Mouse (Mus musculus) embryonic facial prominence, embryonic 10.5 days (tissue): Measurements from ENCODE around the gene 2310022A10Rik. TPM values are rescaled to one million over a fixed set of nuclear protein-coding genes. Genes with fewer than 3 reads are reported as not detected.
"Not testable (repeated sequence)": the region's sequence is repeated elsewhere in the genome, so short reads cannot be mapped to it uniquely, and the experiment has no call there.

Source experiments
- DNase-seq: peaks from one replicate; pipeline ENCODE4 v3.0.0-alpha.2; 2017; ENCODE audit warnings: low spot score
- H3K27ac ChIP-seq: fragments of 300-500 bp; sonication (generic); replicated peaks from 2 replicates; pipeline ENCODE4 v1.5.1; 2016; ENCODE audit warnings: mild to moderate bottlenecking
- H3K27me3 ChIP-seq: fragments of 300-500 bp; sonication (generic); replicated peaks from 2 replicates; pipeline ENCODE4 v1.6.1; 2016; ENCODE audit warnings: low read depth, mild to moderate bottlenecking; ENCODE audit not compliant: poor library complexity, severe bottlenecking
- H3K36me3 ChIP-seq: fragments of 300-500 bp; sonication (generic); replicated peaks from 2 replicates; pipeline ENCODE4 v1.6.1; 2016; ENCODE audit warnings: mild to moderate bottlenecking, moderate library complexity
- H3K4me1 ChIP-seq: fragments of 300-500 bp; sonication (generic); 2 replicates; pipeline ENCODE4 v1.6.1; 2016
- H3K4me3 ChIP-seq: fragments of 300-500 bp; sonication (generic); 2 replicates; pipeline ENCODE4 v1.5.1; 2016; ENCODE audit warnings: mild to moderate bottlenecking, moderate library complexity
- H3K9me3 ChIP-seq: fragments of 300-500 bp; sonication (generic); 2 replicates; pipeline ENCODE4 v1.6.1; 2016; ENCODE audit warnings: mild to moderate bottlenecking
- WGBS: fragments of 180-500 bp; shearing (Covaris S2); methylation state at CpG from one replicate; pipeline ENCODE4 v1.1.7; 2016; 5-methylcytosine and 5-hydroxymethylcytosine counted together
- polyA plus RNA-seq: library from polyadenylated mRNA; unstranded; fragments of >200 nt; fragmentation: Nextera tagmentation; extraction: Ambion mirVana; gene quantifications from 2 replicates; pipeline ENCODE4 v1.2.1, GENCODE M21; 2016

Gene 2310022A10Rik
- polyA plus RNA-seq, 1 experiment from 2014 or later: 40.8 TPM

DNA sequence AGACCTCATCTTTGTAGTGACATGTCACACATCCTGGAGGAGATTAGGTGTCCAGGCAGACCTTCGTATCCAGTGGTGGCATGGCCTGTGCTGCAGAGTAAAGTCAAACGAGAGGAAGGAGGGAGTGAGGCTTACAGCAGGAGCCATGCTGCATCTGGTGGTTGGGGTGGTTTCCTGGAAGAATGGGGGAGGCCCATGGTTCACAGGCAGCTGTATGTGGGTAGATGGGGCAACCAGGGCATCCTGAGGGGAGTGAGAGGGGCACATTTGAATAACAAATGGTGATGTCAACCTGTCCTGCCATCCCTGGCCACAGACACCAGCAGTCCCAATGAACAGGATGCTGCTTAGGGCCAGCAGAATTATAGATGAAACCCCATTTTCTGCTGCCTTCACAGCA is 56.7 kb downstream of the 2310022A10Rik start:
- Histone ChIP-seq H3K36me3 (peaks cover 46% of the 10 kb centered on the region), H3K27me3 (no peaks in the 10 kb centered on the region), H3K4me3 (no peak overlapping the region), H3K27ac (no peak overlapping the region), H3K4me1 (peaks cover 33% of the 10 kb centered on the region), H3K9me3 (no peaks in the 10 kb centered on the region)
- WGBS: 83% methylated on average over 2 of the region's 2 CpGs
- no peak for DNase-seq

DNA sequence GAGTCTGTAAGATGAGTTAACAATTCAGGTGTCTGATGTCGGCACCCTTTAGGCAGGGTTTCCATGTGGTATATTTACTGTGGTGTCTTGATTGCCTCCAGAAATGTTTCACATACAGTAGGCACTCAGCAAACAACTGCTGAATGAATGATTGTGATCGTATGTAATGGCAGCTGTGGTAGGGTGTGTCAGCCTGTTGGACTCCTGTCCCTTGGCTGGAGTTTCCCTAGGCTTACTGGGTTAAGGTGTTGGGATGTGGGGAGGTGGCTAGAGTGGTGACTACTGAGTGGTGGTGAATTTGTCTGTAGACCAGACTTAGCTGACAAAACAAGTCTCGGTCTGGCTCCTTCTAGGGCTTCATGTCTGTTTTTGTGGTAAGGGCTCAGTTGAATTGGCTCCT is 57.3 kb downstream of the 2310022A10Rik start:
- Histone ChIP-seq H3K27ac (no peak overlapping the region), H3K36me3 (peaks cover 46% of the 10 kb centered on the region), H3K27me3 (no peaks in the 10 kb centered on the region), H3K4me1 (peaks cover 29% of the 10 kb centered on the region), H3K9me3 (no peaks in the 10 kb centered on the region), H3K4me3 (no peak overlapping the region)
- WGBS: 94% methylated on average over 3 of the region's 3 CpGs
- no peak for DNase-seq

DNA sequence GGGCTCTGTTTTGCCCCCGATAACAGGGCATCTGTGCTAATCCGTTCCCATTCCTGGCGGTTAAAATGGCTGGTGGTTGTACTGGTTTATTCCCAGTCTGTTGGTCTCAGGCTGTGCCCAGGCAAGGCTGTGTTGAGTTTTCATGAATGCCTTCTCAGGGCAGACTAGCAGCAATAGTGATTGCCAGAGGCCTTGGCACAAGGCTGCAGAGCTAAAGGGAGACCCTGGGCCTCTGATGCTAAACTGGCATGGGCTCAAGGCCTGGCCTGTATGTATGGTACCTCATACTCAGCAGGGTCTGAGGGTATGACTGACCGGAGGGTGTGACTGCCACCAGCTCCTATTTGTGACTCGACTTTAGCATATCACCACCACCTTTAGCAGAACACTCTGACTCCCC is 57.8 kb downstream of the 2310022A10Rik start:
- WGBS: 88% methylated on average over 5 of the region's 5 CpGs
- no peak for DNase-seq

DNA sequence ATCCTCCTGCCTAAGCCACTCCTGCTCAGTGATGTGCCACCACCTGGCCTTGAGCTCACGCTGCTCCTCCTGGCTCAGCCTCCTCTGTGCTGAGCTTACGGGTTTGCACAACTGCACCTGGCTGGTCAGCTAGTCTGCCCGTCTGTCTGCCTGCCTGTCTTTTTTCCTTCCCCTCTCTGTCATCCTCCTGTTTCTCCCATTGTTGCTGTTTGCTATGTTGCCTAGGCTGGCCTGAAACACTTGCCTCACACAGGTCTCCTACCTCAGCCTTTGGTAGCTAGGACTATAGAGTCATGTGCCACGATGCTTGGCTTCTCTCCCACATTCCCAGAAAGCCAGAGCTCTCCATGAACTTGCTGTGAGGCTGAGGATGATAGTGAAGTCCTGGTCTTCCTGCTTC is 59.9 kb downstream of the 2310022A10Rik start:
- peaks cover 61% of the 10 kb centered on the region for H3K36me3 ChIP-seq
- no peaks in the 10 kb centered on the region for H3K9me3 ChIP-seq
- no peaks in the 10 kb centered on the region for H3K27me3 ChIP-seq
- 83% methylated on average over 4 of the region's 4 CpGs for WGBS
- DNase-seq: no peak
- H3K4me1 ChIP-seq: peaks cover 4% of the 10 kb centered on the region; the same call in 1 of the 2 replicates
- no peak overlapping the region for H3K4me3 ChIP-seq
- no peak overlapping the region for H3K27ac ChIP-seq

More for the DNA sequence above, 57.8 kb downstream of the 2310022A10Rik start:
- Histone ChIP-seq H3K36me3 (peaks cover 47% of the 10 kb centered on the region), H3K27ac (no peak overlapping the region), H3K27me3 (no peaks in the 10 kb centered on the region), H3K4me3 (no peak overlapping the region), H3K4me1 (peaks cover 24% of the 10 kb centered on the region), H3K9me3 (no peaks in the 10 kb centered on the region)

DNA sequence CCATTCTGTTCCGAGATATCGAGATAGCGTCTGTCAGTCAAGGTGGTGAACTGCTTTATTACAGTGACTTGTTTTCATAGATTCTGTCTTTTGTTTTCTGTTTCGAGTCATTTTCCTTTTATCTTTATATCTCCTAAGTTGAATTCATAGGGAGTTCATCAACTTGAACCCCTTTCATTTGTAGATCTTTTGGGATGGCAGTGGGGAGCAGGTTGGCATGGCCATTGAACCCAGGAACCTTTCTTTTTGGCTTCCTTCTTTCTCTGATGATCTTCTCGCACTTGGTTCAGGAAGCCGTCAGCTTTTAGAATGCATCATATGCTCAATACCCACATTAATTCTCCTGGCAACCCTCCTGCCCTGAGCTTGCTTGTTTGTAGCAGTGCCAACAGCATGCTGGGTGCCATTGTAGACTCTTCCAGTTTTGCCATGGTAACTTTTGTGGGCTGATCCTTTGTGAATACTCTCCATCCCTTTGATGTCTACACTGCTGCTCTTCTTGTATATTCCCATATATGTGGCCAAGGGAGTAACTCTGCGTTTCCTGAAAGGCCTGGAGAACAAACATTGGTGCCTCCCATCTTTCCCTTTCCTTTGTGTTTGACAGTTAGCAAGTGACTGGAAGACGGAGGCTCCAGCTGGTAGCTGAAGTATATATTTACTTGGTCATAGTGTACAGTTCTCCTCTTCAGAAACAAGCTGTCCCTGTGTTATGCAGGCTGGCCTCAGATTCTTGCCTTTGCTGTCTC is 60.9 kb downstream of the 2310022A10Rik start:
- no peak for DNase-seq
- Histone ChIP-seq H3K4me1 (no peaks in the 10 kb centered on the region), H3K4me3 (no peak overlapping the region), H3K9me3 (no peaks in the 10 kb centered on the region), H3K36me3 (peaks cover 63% of the 10 kb centered on the region), H3K27me3 (no peaks in the 10 kb centered on the region), H3K27ac (no peak overlapping the region)
- WGBS: 82% methylated on average over 8 of the region's 8 CpGs

DNA sequence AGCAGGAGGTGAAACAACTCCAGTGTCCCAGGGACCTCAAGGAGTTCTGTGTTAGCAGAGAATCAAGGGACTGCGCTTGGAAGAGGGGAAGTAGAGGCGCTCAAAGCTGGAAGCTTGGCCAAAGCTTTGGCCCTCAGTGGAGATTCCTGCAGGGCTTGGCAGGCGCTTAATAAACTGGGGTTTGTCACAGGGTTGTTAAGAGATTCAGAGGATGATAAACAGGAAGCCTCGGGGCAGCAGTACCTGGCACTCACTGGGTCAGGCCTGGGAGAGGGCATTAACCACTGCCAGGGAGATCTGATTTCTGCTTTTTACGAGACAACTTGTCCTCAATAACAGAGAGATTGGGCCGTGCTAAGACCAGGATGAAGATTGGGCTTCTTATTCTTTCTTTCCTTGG is 68.0 kb downstream of the 2310022A10Rik start:
- Histone ChIP-seq H3K4me1 (no peaks in the 10 kb centered on the region), H3K4me3 (no peak overlapping the region), H3K36me3 (peaks cover 95% of the 10 kb centered on the region), H3K27me3 (no peaks in the 10 kb centered on the region), H3K27ac (no peak overlapping the region), H3K9me3 (no peaks in the 10 kb centered on the region)
- 86% methylated on average over 6 of the region's 6 CpGs for WGBS
- DNase-seq: no peak

DNA sequence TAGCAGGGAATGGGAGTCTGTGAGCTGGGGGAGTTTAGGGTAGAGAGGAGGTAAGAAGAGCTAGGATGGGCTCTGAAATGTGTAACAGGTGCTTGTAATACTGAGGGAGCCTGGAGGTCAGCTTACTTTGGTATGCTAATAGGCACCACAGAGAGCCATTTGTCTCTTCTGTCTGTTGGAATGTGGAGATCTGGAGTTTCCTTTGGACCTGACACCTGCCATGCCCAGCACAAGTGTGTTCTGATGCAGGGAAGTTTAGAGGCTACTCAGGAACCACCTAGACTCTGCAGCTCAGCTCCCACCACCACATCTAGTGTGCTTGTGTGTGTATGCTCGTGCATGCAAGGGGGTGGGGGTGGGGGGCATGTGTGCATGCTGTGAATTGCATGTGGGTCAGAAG is 69.2 kb downstream of the 2310022A10Rik start:
- Histone ChIP-seq H3K4me3 (no peak overlapping the region), H3K27me3 (no peaks in the 10 kb centered on the region), H3K9me3 (no peaks in the 10 kb centered on the region), H3K27ac (no peak overlapping the region), H3K4me1 (no peaks in the 10 kb centered on the region), H3K36me3 (peaks cover 95% of the 10 kb centered on the region)
- no peak for DNase-seq
- WGBS: 78% methylated on average over 1 of the region's 1 CpGs

DNA sequence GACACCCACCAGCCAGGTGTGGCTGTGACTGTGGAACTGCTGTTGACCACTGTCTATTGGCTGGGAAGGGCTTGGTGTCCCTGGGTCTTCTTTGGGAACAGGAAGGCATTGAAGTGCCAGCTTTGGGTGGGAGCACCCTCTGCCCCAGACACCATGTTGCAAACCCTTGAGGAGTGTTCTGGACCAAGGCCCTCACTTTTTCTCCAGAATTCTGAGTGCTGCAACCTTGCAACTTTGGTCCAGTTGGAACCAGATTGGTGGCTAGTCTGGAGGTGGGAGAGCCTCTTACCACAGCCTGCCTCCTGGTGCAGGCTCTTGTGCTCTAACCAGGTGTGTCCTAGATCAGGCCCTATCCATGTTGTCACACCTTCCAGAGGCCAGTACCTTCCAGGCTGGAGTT is 71.9 kb downstream of the 2310022A10Rik start:
- Histone ChIP-seq H3K4me1 (no peaks in the 10 kb centered on the region), H3K27me3 (no peaks in the 10 kb centered on the region), H3K4me3 (no peak overlapping the region), H3K36me3 (peaks cover 95% of the 10 kb centered on the region), H3K27ac (no peak overlapping the region), H3K9me3 (no peaks in the 10 kb centered on the region)
- DNase-seq: no peak

DNA sequence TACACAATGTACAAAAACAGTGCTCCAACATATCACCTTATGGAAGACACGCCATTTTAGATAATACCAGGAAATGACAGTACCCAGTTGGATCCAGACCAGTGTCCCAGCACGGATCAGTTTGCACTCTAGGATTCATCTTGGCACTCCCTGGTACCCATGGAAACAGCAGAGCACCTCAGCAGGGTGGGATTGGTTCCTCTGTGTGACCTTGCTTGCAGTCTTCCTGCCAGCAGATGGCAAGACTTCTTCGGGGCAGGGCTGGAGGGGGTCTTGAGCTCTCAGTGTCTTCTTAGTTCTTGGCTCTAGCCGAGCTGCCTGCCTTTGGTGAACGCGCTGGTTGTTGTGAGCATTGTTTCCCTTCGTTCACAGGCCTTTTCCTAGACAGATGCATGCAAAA is 74.7 kb downstream of the 2310022A10Rik start:
- Histone ChIP-seq H3K36me3 (peaks cover 91% of the 10 kb centered on the region), H3K9me3 (no peaks in the 10 kb centered on the region), H3K4me3 (no peak overlapping the region), H3K4me1 (no peaks in the 10 kb centered on the region), H3K27ac (no peak overlapping the region), H3K27me3 (no peaks in the 10 kb centered on the region)
- DNase-seq: no peak
- WGBS: 90% methylated on average over 7 of the region's 7 CpGs

DNA sequence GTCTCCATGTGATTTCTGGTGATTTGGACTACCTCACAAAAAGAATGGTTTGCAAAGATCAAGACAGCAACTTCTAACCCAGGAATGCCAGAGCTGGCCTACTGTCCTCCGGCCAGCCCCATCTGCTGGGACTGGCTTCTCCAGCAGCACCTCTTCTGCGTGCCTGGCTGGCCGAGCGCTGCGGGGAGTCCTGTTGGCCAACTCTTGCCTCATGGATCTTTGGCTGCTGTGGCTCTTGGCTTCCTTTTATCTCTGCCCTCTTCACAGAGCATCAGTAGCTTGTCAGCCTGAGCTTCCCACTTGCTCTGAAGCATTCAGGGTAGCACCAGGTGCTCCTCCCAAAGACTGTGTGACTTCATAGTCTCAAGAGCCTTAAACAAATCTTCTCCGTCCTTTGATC is 75.2 kb downstream of the 2310022A10Rik start:
- Histone ChIP-seq H3K36me3 (peaks cover 91% of the 10 kb centered on the region), H3K4me3 (no peak overlapping the region), H3K27me3 (no peaks in the 10 kb centered on the region), H3K4me1 (no peaks in the 10 kb centered on the region), H3K27ac (no peak overlapping the region), H3K9me3 (no peaks in the 10 kb centered on the region)
- WGBS: 97% methylated on average over 6 of the region's 6 CpGs
- no peak for DNase-seq

DNA sequence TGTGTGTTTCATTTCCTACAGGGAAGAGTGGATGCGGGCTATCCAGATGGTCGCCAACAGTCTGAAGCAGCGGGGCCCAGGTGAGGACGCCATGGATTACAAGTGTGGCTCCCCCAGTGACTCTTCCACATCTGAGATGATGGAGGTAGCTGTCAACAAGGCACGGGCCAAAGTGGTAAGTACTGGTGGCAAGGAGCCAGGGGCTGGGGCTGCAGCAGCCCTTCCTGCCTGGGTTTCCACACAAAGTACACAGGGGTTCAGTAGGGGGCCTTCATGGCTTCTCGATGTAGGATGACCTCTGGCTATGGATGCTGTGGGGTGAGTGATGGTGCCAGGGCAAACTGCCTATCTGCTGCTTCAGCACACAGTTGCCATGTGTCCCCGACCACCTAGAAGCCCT is 75.8 kb downstream of the 2310022A10Rik start:
- DNase-seq, H3K27me3 ChIP-seq, H3K4me1 ChIP-seq, H3K4me3 ChIP-seq, H3K9me3 ChIP-seq, H3K27ac ChIP-seq: not testable (repeated sequence)
- 96% methylated on average over 7 of the region's 7 CpGs for WGBS
- H3K36me3 ChIP-seq: peaks cover 91% of the 10 kb centered on the region

DNA sequence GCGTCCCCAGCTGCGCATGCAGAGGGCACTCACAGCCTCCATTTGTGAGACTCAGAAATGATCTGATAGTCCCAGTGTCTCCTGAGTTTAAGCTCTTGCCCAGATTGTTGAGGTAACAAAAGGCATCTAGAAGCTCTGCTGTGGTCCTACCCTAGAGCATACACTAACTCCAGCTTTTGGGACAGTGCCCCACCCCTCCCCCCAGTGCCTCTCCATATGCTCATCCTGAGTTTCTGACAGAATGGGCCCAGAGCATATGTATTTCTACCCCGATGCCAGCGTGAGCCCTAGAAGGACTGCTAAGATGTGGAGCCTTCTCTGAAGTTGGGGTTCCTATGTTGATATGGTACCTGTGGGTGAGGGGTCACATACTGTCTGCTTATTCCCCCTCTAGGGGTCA is 78.4 kb downstream of the 2310022A10Rik start:
- no peaks in the 10 kb centered on the region for H3K27me3 ChIP-seq
- H3K4me1 ChIP-seq: no peaks in the 10 kb centered on the region
- no peak overlapping the region for H3K4me3 ChIP-seq
- 97% methylated on average over 4 of the region's 4 CpGs for WGBS
- no peaks in the 10 kb centered on the region for H3K9me3 ChIP-seq
- H3K27ac ChIP-seq: no peak overlapping the region
- H3K36me3 ChIP-seq: peaks cover 95% of the 10 kb centered on the region
- no peak for DNase-seq
